Mouse (Mus musculus) gastrocnemius, postnatal 14 days (tissue): ENCODE measurements around the gene Akt3. TPM values are rescaled to one million over a fixed set of nuclear protein-coding genes. Genes with fewer than 3 reads are reported as not detected.
A peak's percentile ranks its signal among the peaks of the same experiment; 100 is the strongest.

ENCODE experiments used
- DNase-seq: peaks from one replicate; pipeline ENCODE4 v3.0.0; 2021; ENCODE audit warnings: mixed read lengths
- intact Hi-C: fragments of 180-260 bp; cut with DNase I; formaldehyde crosslinking; loops from one replicate; pipeline ENCODE4 v1.15.1; 2025; ENCODE audit warnings: low total_unique reads
- total RNA-seq, 2 experiments: library from RNA; stranded (reverse); gene quantifications; 2 replicates each; pipeline ENCODE4 v1.2.3; 2021

Akt3 gene
- total RNA-seq, 2 experiments from 2014 or later: 14.6 to 15.5 TPM

GRCm38 (mm10) chr1:177016729-177017128, 241.3 kb downstream of the Akt3 start:
- intact Hi-C loops: no loop called here
- DNase-seq: no peak

DNA sequence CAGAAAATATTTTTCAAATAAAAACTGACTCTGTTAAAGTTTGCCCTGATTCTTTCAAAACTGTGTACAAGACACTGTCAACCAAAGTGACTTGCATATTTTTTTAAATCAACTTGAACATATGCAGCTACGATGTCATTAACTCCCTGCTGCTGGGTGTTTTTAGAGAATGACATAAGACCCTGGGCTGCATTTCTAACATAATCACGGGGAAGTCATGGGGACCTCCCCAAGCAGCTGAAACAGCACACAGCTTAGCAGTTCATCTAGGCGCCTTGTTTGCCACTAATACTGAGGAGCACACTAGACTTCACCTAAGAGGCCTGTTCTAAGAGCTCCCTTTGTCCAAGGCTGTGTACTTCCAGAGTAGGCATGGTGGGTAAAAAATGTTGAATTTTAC, 242.1 kb downstream of the Akt3 start:
- intact Hi-C loops: no loop called here

DNA sequence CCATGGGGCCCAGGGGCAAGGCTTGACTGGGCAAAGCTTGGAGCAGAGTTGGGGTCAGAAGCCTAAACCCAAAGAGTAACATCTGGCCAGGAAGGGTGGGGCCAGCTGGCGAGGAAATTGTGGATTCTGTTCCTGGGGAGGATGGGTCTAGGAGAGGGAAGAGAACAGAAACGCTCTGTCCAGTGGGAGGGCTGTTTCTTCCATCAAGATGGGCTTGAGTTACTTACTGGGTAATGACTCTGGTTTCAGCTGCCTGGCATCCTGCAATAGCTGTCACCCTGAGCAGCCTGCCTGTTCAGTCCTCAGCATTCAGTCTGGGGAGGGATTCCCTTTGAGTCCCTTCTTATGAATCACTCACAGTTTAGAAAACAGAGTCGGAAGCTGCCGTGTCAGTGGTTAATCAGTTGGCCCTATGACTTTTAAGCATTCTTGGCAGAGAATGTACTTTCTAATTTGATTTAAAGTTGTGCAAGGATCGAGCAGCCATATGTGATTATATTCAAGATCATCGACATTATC, 243.0 kb downstream of the Akt3 start:
- intact Hi-C loops: no loop called here
- DNase-seq: peak; percentile 24

More for the DNA sequence above, 242.1 kb downstream of the Akt3 start:
- no peak for DNase-seq

DNA sequence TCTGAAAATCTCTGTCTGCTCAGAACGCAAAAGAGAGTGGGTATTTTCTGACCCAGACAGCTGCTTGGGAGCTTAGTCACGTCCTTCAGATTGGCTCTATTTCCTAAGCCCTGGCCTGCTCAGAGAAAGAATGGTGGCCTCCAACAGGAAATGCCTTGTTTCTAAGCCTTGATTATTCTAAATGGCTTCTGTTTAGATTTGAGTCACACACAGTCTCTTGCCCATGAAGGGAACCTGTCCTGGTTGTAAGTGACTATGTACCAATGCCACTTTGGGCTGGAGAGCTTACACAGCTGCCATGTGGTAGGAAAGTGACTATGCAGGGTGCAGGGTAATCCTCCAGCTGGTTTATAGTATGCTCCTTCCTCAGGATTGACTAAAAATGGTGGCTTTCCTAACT, 243.7 kb downstream of the Akt3 start:
- DNase-seq: no peak
- intact Hi-C loops: no loop called here

DNA sequence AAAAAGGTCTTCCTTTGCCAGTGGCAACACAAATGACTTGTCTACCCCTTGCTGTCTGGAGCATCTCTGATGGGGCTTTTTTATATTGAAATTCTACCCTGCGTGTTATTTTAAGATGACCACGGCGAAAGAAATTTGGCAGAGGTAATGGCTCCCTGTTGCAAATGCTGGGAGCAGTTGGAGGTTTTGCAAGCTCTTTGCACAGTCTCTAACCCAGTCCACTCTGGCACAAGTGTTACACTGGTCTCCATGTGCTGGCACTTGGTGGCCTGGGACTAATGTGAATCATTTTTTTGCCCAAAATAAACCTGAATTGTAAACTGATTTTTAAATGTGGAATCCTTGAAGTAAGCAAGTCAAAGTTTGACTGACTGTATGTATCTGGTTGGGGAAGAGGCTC, 244.2 kb downstream of the Akt3 start:
- intact Hi-C loops: no loop called here
- peak; percentile 22 for DNase-seq

- no peak for DNase-seq
- intact Hi-C loops: no loop called here
These were observed 244.7 kb downstream of the Akt3 start for GRCm38 (mm10) chr1:177013313-177013712.

DNA sequence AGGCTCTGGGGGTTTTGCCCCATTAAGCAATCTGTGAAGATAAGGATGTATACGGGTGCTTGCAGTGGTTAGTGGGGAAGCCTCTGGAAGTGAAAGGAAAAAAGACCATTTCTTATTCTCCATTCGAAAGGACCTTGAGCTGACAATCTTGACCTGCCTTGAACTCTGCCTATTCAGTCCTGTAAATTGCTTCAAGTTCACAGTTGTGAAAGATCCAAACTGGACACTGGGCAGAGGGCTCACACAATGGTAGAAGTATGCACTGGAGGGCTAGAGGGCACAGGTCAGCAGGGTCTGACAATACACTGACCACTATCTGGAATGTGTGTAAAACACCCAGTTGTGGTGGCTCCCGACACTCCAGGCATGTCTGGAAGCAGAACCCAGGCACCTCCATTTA, 245.2 kb downstream of the Akt3 start:
- no peak for DNase-seq
- intact Hi-C loops: no loop called here

DNA sequence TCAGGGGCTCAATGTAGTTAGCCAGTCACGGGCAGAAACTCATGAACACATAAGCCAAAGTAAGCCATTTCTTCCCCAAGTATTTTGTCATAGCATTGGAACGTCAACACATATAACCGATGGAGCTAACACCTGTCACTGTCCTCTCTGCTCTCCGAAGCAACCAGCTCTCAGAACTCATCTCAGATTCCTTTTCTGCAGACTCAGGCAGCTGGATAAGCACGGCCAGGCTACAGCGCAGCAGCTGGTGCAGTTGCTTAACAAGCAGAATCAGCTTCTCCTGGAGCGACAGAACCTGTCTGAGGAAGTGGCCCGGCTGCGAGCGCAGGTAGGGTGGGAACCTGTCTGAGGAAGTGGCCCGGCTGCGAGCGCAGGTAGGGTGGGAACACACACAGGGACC, 246.3 kb downstream of the Akt3 start:
- intact Hi-C loops: no loop called here
- DNase-seq: peak; percentile 48

DNA sequence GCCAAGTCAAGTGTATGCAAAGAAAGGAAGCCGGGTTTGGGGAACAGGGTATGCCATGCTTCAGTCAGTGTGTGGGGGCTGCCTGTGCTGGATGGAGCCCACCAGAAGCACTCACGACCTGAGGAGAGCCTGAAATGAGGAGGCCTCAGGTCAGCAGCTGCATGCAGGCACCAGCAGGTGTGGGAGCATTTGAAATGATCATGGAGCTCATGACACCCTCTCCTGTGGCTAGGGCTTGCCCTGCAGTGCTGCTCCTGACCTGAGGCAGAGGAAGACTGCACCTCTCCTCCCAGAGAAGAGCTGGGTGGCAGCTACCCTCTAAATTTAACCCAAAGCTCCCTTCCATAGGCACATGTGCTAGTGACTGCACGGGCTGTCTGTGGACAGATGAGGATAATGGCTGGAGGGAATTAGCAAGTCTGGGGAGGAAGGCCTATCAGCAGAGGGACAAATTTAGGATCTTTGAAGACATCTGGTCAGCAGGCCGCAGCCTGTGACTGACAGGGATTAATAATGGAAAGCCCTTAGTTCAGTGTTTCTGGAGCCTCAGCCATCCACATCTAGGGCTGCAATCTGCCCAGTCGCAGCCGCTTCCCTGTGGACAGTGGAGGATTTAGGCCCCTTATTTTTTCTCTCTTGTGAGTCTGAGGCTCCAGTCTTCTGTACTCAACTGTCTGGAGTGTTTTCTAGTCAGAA, 247.2 kb downstream of the Akt3 start:
- intact Hi-C loops: no loop called here
- no peak for DNase-seq

GRCm38 (mm10) chr1:177010041-177010440, 248.0 kb downstream of the Akt3 start:
- no peak for DNase-seq
- intact Hi-C loops: no loop called here

DNA sequence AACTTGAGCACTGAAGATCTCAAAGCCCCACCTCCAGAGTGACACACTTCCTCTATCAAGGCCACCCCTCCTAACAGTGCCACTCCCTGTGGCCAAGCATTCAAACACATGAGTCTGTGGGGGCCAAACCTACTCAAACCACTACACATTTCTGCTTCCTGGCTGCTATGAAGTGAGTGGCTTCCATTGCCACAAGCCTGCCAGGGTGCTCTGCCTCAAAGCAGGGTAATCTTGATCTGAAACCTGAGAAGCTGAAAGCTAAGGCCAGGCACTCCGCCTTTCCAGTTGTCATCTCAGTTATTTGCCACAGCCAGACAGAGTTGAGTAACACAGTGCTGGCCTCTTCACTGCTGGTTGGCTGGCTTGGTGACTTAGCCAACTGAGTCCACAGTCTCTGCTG, 249.2 kb downstream of the Akt3 start:
- DNase-seq: peak; percentile 49
- intact Hi-C loops: no loop called here

DNA sequence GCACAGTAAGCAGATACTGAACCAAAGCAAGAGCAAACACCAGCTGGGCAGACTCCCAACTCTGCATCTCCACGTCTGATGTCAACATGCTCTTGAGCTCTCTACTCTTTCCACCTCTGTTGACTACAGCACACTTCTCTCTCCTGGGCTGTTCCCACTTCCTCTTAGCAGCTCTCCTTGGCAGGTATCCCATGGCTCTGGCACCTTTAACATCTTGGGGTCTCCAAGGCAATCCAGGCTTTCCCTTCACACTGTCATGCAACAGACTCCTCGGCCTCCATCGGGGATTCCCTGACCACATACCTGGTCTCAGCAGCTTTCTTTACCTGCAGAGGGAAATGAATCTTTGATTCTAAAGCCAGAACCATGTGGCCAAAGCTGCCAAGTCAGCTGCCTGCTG, 250.6 kb downstream of the Akt3 start:
- no peak for DNase-seq
- intact Hi-C loops: no loop called here

DNA sequence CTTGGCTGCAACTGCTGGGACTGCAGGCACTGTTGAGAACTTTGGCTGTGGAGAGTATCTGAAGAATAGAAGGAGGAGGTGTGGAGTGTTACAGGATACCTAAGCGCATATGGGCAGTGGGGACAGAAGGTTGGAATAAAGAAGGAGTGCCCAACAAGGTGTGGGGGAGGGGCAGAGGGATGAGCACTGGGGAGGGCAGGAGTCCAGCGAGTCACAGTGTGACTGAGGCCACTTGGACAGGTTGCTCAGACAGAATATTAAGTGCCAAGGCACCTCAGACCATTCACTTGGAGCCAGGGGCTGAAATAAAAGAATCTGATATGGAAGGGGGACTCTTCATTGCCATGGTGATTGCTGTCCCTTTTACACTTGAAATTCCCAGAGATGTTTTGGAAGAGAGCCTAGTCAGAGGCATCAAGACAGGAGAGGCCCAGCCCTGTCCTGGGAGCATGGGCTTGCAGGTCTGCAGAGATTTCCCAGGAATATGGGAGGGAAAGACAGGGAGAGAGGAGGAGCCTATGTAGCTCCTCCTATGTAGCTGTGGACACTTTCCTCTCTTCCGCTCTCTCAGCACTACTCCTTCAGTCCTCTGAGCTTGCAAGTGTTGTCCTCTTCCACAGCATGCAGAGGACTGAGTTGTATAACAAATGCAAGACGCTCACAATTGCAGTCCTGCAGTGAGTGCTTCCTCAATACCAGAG, 253.8 kb downstream of the Akt3 start:
- intact Hi-C loops: no loop called here
- no peak for DNase-seq

GRCm38 (mm10) chr1:177002951-177003350, 255.1 kb downstream of the Akt3 start:
- intact Hi-C loops: no loop called here
- no peak for DNase-seq

- no peak for DNase-seq
- intact Hi-C loops: loop anchor here (10.0 kb wide), 1 partner anchor 176 kb away; no protein-coding TSS in a partner anchor
These were observed 259.0 kb downstream of the Akt3 start for GRCm38 (mm10) chr1:176999011-176999410.

DNA sequence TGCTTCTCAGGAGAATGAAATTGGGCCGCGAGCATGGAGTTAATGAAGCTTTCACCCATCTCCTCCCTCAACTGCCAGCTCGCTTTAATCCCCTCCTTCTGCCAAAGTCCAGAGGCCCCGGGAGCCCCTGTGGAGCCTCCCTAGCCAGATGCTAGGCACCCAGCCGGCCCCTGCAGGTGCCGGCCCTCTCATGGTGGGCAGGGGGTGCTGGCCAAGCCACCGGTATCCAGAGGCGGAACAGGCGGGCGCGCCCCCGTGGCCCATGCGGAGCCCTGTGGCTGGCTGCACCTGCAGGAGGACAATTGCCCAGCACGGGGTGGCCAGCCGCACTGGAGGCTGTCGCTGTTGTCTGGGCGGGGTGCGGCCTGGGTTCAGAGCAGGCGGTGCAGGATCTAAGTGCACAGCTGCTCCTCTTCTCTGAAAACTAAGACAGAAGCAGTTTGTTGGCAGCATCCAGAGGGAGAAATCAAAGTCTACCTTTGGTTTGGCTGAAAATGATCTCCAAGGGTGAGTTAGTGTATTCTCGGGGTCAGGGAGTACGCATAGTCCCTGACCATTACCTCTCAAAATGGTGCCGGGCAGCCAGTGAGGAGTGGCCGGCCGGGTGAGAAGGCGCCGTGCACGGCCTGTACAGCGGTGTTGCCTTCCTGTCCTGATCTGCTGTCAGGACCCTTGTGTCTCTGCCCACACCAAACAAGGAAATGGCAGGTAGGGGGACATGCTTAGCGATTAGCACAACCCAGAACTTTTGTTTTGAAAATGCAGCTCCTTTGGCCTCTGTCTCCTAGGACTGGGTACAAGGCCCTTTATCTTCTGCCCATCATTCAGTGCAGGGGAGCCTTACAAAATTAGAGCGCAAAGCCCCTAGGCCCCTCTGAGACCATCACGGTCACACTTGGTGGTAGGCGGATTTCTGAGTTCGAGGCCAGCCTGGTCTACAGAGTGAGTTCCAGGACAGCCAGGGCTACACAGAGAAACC, 260.0 kb downstream of the Akt3 start:
- intact Hi-C loops: loop anchor here (10.0 kb wide), 1 partner anchor 177 kb away; no protein-coding TSS in a partner anchor

GRCm38 (mm10) chr1:176997254-176997653, 260.7 kb downstream of the Akt3 start:
- intact Hi-C loops: loop anchor here (10.0 kb wide), 1 partner anchor 178 kb away; no protein-coding TSS in a partner anchor
- no peak for DNase-seq

More for the DNA sequence above, 260.0 kb downstream of the Akt3 start:
- peak; percentile 25 for DNase-seq

GRCm38 (mm10) chr1:176996630-176997201, 261.3 kb downstream of the Akt3 start:
- no peak for DNase-seq
- intact Hi-C loops: loop anchor here (10.0 kb wide), 1 partner anchor 178 kb away; no protein-coding TSS in a partner anchor

GRCm38 (mm10) chr1:176996166-176996565, 261.8 kb downstream of the Akt3 start:
- no peak for DNase-seq
- intact Hi-C loops: loop anchor here (10.0 kb wide), 1 partner anchor 179 kb away; no protein-coding TSS in a partner anchor
